Mouse (Mus musculus) thymus, postnatal 4 days (tissue): ENCODE measurements around the gene Mcts2.
A peak's percentile ranks its signal among the peaks of the same experiment; 100 is the strongest.

Experiments used
- DNase-seq: peaks from one replicate; pipeline ENCODE4 v3.0.0; 2021

Mcts2 gene

DNA sequence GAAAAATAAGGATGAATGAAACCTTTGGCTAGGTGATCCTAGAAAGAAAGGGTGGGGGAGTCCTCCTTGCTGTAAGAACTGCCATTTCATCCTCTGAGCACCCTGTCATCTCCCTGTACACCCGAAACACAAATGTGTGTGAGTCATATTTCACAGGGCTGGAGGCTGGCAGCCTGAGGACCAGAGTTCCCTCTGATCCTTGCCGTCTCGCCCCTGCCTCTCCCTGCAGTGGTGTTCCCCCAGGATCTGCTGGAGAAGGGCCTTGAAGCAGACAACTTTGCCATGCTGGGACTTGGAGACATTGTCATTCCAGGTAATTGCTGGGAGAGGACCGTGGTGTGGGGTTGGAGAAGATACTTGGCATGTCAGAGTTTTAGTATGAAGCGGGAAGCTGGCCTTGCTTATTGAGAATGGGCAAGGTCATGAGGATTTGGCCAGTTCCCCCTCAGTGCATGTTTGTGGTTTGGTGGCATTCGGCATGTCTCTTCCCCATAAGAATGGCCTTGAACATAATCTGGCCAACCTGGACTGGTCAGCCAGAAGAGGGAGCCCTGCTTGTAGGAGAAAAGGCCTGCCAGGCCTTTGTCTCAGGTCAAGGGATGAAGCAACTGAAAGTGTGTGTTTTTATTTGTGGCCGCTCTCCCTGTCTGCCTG lies 4.9 kb downstream of the Mcts2 start:
- DNase-seq: no peak

DNA sequence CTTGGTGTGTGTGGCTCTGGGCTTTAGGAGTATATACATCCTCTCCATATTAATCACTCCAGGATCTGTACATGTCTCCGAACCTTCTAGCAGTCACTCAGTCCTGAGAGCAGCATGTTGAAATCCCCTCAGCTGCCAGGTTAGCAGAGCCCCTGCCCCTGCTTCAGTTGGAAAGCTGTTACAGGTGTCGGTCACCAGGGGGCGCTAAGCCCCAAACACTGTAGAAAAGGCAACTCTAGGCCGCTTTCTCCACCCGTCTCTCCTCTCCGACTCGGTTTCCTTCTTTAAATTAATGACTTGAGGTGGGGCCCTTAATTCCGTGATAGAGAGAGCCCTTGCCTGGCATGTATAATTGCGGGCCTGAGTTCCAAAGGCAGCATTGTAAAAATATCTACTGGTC lies 6.4 kb downstream of the Mcts2 start:
- peak; percentile 82 for DNase-seq

DNA sequence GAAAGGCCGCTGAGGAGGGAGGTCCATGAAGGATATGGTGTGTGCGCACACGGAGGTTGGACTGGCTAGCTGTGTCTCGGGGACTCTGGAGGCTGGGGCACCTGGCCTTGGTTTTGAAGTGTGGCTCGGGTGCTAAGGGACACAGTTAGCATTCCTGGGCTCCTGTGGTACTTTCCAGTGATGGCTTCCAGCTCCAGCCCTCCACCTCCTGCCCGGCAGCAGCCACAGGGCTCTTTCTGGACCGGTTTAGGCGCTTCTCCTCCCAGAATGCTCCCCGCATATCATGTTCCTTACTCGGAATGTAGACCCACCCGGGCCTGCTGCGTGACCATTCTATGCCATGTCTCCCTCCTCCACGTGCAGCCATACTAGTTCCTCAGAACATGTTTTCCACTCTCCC lies 6.9 kb downstream of the Mcts2 start:
- no peak for DNase-seq

DNA sequence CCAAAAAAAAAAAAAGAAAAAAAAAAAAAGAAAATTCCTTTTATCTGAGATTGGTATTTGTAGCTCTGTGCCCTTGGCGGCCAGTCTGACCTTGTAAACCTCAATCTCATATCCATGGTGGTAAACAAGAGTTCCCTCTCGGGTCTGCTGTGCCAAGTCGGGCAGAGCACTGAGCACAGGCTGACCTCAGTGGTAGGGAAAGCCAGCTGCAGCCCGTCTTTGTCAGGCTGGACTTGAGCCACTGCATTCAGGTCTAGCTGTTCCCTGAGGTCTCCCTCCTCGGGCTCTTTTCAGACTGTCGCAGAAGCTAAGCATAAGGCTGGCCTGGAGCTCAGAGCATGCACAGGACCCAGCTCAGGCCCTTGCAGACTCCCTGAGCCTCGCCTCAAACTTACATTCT lies 7.9 kb downstream of the Mcts2 start:
- DNase-seq: no peak

DNA sequence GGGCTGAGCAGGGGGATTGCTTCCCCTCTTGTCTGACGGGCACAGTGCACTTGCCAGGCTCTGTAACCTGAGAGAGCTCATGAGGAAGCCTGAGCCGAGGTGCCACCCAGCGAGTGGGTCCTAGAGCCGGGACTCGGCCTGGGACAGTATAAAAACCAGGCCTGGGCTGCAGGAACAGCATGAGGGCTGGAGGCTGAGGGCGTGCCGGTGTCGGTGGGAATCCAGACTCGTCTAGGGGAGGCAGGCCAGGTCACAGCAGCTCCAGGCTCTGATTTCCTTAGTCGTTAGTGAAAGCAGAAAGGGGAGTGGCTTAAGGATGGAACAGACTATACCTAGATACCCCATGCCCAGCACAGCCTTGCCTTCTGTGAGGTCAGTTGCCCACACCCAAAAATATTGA lies 9.2 kb downstream of the Mcts2 start:
- DNase-seq: no peak

DNA sequence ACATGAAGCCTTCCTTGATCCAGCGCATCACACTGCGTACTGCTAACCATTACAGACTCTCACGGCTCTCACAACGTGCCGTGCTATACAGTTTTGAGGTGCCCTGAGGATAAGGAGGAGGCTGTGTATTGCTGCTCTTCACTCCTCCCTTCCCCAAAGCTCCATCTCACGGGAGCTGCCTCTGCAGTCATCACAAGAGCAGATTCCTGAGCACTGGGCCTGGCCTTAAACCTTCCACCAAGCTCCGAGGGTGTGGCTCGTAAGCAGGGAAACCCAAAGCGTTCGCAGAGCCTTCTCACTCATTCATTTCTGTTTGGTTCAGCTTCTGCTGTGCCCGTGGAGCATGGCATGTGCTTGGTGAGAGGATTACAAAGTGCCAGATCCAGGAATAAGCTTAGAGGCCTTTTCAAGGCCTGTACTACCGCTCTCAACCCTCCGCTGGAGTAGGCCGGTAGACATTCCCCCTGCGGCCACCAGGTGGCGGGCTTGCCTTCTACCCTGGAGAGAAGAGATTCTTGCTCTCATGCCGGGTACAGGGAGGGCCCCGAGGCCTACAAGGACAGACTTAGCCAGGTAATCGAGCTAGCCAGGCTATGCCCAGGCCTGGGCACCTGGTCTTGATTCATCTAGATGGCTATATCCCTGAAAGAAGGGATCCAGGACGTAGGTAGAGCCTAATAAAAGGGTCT lies 9.8 kb downstream of the Mcts2 start:
- peak; percentile 95 for DNase-seq

DNA sequence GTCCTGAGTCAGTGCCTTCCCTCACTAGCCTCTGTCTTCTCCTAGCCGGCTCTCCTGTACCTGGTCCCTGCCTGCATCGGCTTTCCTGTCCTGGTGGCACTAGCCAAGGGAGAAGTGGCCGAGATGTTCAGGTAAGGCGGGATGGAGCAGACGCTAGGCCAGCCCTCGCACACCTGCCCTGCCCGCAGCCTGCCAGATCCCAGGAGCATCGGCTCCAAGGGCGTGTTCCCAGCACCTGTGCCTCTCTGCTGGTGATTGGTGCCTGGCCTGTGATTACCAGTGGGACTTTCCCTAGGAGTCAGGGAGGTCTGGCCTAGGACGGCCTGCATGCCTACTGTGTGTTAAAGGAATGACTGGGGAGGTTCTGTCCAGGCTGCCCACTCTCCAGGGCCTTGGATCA lies 13.3 kb downstream of the Mcts2 start:
- no peak for DNase-seq

DNA sequence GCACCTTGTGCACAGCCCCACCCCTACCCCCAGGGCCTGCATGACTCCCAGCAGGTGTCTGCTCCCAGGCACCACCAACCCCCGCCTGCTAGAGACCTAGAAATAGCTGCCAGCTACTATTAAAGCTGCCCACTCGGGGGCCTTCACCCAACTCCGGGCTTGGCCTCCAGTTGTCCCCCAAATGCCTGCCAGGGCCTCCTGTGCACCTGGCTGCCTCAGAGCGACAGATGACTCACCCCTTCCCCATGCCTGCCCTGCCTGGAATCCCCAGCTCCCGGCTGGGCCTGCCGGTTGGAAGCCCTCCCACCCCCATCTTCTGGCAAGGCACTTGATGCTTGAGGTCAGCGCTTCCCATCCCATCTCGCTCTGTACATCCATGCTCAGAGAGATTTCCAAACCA lies 13.9 kb downstream of the Mcts2 start:
- no peak for DNase-seq

DNA sequence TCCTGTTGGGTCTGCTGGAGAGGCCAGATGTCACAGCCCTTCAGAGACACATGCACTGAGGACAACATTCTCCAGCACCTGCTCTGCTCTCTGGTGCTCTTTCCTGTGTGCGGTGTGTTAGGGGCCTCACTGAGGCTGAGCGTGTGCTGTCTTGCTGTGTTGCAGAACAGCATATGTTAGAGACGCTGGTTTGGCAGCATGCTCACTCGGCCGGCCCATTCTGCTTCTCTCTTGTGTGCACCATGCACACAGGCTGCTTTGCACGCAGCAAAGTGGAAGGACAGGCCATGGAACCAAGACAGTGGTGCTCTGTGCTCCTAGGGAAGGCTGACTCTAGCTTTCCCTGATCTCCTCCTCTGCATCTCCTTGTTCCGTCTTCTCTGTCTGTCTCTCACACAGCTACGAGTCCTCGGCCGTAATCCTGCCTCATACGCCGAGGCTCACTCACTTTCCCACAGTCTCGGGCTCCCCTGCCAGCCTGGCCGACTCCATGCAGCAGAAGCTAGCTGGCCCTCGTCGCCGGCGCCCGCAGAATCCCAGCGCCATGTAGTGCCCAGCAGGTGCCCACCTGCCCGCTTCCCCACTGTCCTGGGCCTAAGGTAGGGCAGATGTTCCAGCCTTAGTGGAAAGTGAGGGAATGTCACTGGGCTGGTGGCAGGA lies 16.9 kb downstream of the Mcts2 start:
- no peak for DNase-seq

DNA sequence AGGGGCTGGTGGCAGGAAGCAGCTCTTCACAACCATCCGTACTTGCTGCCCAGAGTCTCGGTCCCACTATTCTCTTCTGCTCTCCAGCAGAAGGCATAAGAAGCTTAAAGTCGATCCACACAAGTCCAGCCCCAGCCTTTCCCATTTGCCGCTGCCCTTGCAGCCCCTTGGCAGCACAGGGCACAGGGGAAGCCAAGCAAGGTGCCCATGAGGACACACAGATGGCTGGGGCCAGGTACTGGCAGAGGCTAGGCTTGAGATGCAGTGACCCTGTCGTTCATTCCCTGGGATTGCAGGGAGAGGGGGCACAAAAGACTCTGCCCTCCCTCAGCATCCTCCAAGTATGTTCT lies 17.4 kb downstream of the Mcts2 start:
- DNase-seq: no peak

DNA sequence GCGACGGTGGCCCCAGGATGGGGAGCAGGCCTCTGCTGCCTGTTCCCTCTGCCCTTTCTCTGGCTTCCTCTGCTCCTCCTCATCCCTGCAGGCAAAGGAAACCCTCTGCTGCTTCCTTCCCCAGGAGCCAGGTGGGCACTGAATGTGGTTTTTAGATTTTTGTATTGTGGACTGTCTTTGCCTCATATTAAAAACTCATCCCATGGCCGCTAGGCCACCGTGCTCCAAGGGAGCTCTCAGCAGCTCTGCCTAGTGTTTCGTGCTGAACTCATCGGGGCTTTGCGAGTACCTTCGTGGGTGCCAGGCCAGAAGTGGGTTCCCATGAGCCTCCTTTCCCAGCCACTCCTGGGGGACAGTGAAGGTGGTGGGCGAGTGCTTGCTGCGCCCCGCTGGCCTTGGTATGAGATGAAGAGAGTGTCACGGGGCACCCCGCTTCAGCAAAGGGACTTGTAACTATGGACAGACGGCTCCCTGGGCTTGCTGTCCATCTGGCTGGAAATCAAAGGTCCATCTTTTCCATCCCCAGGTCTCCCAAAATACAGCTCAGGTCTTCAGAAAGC lies 18.1 kb downstream of the Mcts2 start:
- no peak for DNase-seq

DNA sequence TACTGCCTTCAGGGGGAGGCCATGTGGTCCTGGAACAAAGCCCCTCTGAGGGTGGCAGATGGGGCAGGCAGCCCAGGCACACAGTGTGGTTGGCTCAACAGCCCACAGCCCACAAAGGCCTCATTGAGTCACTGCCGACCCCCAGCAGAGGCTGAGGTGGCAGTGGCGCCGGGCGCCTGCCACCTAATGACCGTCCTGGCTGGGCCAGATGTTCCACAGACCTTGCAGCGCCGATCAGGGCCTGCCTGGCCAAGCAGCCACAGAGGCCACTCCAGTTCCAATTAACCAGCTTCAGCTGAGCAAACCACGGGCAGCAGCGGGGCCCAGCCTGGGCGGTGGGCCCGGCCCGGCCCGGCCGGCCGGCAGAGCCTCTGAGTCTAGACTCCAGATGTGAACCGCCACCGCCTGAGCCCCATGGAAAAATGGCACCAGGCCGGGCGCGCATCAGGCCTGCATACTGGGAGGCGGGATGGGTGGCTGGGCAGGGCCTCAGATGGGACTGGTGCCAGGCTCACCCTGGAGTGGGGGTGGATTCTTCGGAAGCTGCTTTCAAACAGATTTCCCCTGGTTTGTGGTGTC lies 19.2 kb downstream of the Mcts2 start:
- no peak for DNase-seq

DNA sequence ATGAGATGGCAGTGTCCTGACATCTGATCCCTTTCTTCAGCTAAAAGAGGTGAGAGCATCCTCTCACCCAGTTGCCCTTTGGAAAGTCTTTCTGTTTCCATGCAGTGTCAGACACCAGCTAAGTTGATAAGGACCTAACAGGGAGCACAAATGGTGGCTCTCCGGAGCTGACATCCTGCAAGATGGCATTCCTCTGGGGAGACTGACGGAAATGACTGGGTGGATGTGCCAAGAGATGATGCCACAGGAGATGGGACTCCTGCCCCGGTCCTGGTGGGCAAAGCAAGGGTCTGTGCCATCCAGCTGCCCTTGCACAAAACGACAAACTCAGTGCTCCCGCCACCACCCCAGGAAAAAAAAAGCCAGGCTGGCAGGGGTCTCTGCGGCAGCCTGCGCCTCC lies 20.4 kb downstream of the Mcts2 start:
- DNase-seq: no peak

DNA sequence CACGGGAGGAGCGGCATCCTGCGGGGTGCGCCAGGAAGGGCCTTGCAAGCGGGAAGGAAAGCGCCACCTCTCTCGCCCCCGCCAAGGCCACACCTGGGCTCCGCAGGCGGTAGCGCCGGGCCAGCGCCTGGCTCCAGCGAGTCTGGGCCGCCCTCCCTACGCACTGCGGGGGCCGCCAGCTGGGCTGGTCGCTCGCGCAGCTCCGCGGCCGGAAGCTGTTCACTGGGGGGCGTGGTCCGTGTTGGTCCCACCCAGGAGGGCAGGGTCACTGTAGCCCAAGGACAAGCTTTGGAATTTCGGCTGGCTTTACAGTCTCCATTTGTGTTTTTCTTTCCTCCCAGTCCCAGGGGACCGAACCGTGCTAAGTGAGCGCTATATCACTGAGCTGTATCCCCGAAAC lies 20.8 kb downstream of the Mcts2 start:
- peak; percentile 37 for DNase-seq

DNA sequence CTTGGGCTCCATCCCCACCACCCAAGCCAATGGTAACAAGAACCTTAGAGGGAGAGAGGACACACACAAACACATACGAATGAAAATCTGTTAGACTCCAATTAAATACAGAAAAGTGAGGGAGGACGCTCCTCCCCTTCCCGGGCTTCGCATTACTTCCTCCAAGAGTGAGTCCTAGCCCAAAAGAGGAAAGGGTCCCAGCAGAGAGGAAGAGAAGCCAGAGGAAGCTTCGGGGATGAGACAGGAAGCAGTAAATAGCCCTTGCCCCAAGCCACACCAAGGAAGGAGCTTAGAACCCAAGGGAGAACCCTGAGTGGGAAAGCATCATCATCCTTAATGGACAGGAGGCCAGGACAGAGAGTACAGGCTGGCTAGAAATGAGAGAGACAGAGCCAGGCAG lies 22.2 kb downstream of the Mcts2 start:
- DNase-seq: no peak

DNA sequence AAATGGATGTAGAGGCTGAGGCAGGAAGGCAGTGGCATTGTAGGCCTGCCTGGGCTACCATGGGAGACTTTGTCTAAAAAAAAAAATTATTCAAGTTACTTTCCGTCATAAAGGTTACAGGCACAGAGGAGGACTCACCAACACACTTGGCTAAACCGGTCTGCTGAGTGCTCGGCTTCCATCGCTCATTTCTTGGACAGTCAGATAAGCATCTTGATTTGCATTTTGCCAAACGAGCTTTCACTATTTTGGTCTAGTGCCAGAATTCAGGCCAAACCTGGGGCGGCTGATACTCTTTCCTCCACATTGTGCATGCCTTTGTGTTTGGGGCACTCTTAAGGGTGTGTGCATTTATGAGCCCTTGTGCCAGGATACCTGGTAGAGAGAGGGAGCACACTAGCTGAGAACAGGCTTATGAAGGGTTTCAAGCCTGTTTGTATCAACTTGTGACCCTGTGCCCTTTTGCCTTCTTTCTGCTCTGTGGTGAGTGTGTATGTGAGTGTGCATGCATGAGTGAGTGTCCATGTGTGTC lies 29.5 kb downstream of the Mcts2 start:
- DNase-seq: no peak

DNA sequence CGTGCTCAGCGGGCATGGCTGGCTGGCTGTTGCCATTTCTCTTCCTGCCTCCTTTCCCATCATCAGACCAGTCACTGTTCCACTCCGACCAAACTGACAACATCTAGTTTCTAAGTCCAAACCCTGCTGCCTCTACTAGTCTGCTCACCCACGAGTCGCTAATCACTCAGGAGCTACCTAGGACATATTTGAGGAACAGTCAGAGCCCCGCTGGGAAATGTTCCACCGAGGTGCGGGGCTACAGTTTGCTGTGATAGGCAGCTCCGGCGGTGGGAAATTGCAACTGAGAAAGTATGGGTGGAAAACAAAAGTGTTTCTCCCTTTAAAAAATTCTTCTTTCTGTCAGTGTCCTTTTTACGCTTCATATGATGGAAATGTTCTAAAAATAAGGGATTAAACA lies 30.8 kb downstream of the Mcts2 start:
- no peak for DNase-seq

DNA sequence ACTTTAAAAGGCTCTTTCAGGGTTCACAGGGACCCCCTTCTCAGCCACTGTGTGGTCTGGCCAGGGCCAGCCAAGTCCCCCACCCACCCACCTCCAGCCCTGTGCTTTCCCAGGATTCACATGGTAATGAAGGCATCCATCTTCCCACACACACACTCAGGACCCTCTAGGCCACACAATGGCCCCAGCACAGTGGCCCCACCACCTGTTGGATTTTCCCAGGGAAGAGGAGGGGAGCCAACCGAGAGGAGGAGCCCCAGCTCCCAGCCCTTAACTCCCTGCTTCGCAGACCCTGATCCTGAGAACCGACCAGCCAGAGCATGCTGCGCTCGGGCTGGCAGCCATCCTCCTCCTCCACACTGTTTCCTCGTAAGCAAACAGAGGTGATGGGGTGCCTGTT lies 31.2 kb downstream of the Mcts2 start:
- DNase-seq: no peak

DNA sequence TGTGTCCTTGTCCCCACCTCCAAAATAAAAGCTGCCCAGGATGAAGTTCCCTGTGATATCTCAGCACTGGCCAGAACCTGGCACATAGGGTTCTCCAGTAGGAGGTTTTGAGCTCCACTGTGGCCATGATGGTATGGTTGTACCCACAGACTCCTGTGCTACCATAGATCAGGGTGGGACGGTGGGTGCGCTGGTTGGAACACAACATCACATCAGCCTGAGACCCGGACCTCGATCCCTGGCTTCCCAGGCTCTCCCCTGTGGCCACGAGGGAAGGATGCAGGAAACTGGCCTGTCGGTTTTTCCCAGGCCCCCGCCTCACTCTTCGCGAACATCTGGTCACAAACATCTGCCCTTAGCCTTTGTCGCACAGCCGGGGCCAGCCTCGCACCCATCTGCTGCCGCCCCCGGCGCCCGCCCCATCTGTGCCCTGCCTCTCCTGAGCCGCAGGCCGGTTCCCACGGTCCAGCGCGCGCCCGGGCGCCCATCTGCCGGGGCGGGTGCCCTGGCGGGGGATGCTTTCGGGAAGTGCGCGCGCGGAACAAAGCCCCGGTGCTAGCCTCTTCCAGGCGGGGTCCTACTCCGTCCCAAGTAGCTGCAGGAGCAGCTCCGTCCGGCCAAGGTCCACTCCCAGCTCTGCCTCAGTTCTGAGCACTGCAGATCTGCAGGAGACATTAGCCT lies 37.0 kb downstream of the Mcts2 start:
- DNase-seq: peak; percentile 58

DNA sequence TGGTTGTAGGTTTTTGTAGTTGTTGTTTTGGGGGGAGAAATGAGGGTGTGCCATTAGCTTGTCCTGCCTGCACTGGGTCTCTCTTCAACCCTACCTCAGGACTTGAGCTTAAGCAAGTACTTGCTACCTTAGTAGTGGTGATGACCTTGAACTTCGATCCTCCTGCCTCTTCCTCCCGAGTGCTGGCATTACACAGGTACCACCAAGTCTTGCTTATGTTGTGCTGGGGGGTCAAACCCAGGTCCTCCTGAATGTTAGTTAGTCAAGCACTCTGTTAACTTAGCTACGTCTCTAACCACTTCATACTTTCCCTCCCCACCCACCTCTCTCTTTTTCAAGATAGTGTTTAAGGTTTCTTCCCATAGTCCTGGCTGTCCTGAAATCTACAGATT lies 37.5 kb downstream of the Mcts2 start:
- DNase-seq: no peak

DNA sequence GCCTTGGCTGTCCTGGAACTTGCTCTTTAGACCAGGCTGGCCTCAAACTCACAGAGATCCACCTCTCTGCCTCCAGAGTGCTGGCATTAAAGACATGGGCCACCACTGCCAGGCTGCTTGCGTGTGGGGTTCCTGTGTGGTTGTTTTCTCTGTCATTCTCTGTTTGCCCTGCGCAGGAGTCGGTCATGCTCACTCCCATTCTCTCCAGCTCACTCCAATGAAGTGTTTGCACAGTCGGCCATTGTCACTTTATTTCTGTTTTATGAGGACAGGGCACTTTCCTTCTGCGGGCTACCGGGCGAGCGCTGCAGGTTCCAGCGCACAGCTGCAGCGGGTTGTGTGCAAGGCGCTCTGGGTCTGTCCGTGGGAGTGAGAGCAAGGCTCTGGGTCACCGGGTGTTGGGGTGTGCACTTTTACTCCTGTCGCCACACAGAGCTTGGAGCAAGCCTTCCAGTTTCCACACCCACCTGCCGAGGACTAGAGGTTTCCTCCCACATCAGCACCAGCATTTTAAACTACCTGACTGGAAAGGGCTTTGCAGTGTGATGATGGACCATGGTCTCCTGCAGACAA lies 38.4 kb downstream of the Mcts2 start:
- DNase-seq: no peak

DNA sequence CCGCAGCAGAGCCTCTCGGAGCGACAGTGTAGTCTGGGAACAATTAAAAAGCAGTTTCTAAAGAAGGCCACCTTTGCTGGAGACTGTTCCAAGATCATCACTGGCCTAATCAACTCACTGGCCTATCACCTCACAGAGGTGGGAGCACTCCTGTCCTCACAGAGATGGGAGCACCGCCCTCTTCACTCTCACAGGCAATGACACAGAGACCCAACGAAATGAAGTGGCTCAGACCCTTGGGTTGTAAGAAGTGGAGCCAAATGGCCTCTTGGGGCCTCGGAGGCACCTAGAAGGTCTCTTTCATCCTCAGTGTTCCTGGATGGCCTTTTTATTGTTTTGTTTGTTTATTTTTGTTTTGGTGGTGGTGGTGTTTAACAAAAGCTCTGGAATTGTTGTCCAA lies 39.4 kb downstream of the Mcts2 start:
- no peak for DNase-seq
